Mouse (Mus musculus): ENCODE measurements at regions not wholly inside any gene's neighbourhood (a gene's known extent, or its start where the extent isn't known, plus 50 kb on each side); places are given as distances from the start of the nearest gene placed in this dataset.
"Not testable (repeated sequence)": the region's sequence is repeated elsewhere in the genome, so short reads cannot be mapped to it uniquely, and the experiment has no call there.

DNA sequence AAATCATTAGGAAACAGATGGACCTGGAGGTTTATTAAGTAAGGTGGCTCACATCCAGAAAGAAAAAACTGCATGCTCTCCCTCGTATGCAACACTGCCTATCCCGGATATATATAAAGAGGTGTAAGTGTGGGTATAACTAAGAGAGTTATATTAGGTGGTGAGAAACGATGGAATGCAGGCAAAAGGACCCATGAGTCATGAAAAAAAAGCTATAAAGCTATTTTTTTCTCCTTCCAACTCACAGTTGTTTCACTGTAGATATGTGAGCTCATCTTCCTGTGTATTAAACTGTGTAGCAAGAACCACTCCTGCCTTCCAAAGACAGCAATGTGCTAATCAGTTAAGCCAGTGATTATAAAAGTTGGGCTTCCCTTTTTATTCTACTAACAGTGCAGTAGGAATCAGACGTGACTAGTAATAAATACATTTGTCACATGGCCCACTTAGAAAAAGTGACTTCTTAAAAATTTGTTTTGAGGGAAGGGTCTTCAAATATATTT lies 51.4 kb upstream of the Bdh1 start:
- DNase-seq = not testable (repeated sequence)

DNA sequence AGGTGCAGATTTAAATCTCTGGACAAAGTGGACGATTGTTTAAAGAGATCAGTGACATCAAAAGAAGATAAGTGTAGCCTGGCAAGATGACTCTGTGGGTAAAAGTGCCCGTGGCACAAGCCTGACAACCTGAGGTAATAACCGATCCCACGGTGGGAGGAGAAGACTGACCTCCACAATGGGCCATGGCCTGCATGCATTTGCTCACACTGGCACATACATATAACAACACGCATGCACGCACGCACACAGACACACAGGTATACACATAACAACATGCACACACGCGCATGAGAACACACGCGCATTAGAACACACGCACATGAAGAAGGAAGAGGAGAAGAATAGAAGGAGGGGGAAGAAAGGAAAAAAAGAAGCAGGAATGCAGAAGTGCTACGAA lies 52.2 kb upstream of the Bdh1 start:
- DNase-seq = peak; percentile 83

DNA sequence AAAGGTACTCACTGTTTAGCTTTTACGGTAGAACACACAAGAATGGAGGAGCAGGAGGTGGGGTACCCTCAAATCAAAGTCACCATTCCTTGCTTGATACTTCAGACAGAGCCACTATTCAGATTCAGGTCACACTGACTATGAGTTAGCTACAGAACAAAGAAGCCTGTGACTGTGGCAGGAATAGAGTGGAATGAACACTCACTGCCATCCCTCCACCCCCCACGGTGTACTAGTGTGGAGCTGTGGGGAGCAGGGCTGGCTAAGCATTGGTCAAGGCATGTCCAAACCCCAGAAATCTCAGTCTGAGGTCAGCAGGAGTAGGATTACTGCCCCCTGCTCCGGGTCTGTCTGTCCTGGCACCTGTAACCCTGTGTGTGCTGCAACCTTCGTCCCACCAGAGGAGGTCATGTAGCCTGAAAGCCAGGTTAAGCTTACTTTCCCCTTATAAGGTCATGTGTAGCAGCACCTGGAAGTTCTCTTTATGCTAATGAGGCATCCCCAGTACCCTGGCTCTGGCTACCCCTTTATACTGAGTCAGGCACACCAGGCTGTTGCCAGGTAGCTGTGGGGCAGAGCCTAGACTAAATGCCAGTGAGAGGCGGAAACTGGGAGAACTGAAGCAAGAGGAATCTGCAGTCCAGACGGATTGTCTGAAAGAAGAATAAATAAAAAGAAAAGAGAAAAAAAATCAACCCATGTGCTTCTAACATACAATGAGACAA lies 53.1 kb upstream of the Apod start:
- DNase-seq = peak; percentile 36

DNA sequence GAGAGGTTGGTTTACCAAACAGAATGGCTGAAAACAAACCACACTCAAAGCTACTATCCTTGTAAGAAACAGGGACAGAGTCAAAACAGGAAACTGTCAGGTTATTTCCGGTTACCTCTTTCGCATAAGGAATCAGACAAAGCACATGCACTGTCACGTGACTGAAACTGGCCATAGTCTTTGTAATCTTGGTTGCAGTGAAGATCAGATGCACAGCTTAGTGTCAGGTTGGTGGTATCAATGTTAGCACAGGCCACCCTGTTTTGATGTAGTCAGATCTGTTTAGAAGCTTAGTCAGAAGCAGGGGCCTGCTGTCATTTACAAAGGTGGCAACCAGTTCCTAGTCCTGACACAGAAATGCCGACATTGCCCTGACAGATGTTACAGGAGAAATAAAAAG lies 51.4 kb upstream of the Apod start:
- DNase-seq = peak; percentile 65

DNA sequence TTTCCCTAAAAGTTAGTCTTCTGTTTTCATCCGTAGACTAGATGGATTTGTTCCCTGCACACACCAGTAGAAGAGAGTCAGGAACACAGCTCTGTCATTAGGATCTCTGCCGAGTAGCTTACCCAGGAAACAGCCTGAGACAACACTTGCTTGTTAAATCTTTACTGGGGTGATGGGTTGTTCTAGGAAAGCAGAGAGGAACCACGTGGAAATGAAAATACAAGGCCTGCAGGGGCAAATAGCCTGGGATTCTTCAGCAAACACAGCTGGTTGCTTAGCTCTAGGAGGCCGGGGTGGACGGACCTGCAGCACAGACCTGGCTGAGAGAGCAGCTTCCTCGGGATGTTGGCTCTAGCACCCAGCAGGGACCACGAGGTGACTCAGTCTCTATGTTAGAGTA lies 49.9 kb upstream of the Apod start:
- peak; percentile 64 for DNase-seq

All from heart, adult 11 months (tissue).